Mouse (Mus musculus) CH12.LX (cell line): ENCODE measurements around the gene Lrrc8c. TPM values are rescaled to one million over a fixed set of nuclear protein-coding genes. Genes with fewer than 3 reads are reported as not detected.

ENCODE experiments used
- E2F4 ChIP-seq: IDR thresholded peaks from 2 replicates; pipeline ENCODE4 v1.6.1; 2011; ENCODE audit warnings: low read depth, low read length, improper control_type of control experiment; ENCODE audit not compliant: insufficient replicate concordance
- EP300 ChIP-seq: IDR thresholded peaks from 2 replicates; pipeline ENCODE4 v1.6.1; 2011; ENCODE audit warnings: low read length, improper control_type of control experiment
- JUN ChIP-seq: IDR thresholded peaks from 2 replicates; pipeline ENCODE4 v1.6.1; 2011; ENCODE audit warnings: low read depth, mild to moderate bottlenecking, low read length, improper control_type of control experiment, moderate library complexity; ENCODE audit not compliant: insufficient read depth
- MAX ChIP-seq: IDR thresholded peaks from 2 replicates; pipeline ENCODE4 v1.6.1; 2011; ENCODE audit warnings: low read length, improper control_type of control experiment
- MYC ChIP-seq: IDR thresholded peaks from 2 replicates; pipeline ENCODE4 v1.6.1; 2011; ENCODE audit warnings: low read depth, mild to moderate bottlenecking, improper control_type of control experiment, low read length
- PAX5 ChIP-seq: IDR thresholded peaks from 2 replicates; pipeline ENCODE4 v1.6.1; 2012; ENCODE audit warnings: low read length, inconsistent platforms, mixed read lengths
- SMC3 ChIP-seq: IDR thresholded peaks from 2 replicates; pipeline ENCODE4 v1.6.1; 2011; ENCODE audit warnings: low read depth, low read length, improper control_type of control experiment
- USF1 ChIP-seq: IDR thresholded peaks from 2 replicates; pipeline ENCODE4 v1.6.1; 2014; ENCODE audit warnings: low read depth, mild to moderate bottlenecking, inconsistent platforms, low read length, improper control_type of control experiment
- USF2 ChIP-seq: conservative IDR thresholded peaks from 2 replicates; pipeline ENCODE4 v1.6.1; 2011; ENCODE audit warnings: low read depth, low read length, improper control_type of control experiment
- polyA plus RNA-seq: library from polyadenylated mRNA; unstranded; fragments of >175 nt; gene quantifications from 2 replicates; pipeline ENCODE4 v1.2.1, GENCODE M21; 2012; ENCODE audit warnings: low read depth; ENCODE audit not compliant: insufficient read length
- total RNA-seq, 2 experiments: library from RNA; depleted of rRNA; stranded (reverse); fragments of 300-350 nt in 1 of 2; fragments of >200 nt in 1 of 2; gene quantifications; 2 replicates each; pipeline ENCODE4 v1.2.3; 2012 to 2014

Lrrc8c gene
- total and polyA plus RNA-seq, 3 experiments = 3.3 to 10.3 (median 5.9) TPM

- TF ChIP-seq SMC3 (no peak), E2F4 (no peak), MAX (0 out of 2 replicates have a peak, but pooled peaks have one; percentile 10), USF1 (no peak), MYC (0 out of 2 replicates have a peak, but pooled peaks have one; percentile 52), PAX5 (no peak), EP300 (peak; percentile 88), JUN (no peak), USF2 (0 out of 2 replicates have a peak, but pooled peaks have one; percentile 9)
These were observed 142.7 kb downstream of the Lrrc8c start (continued) for GRCm38 (mm10) chr5:105661894-105662293.

Other genes with a start within 250 kb of the Lrrc8c start
- gene Gm43302, start 225.7 kb upstream of the Lrrc8c start, total RNA-seq (2012; rRNA removed) = 0.08 and 0.21 TPM in 2 replicates
- 0.14 and 0.44 TPM in 2 replicates for gene Gm43302, start 225.7 kb upstream of the Lrrc8c start, total RNA-seq (2014; rRNA removed)
- 0.93 TPM in 1 of 2 replicates, not detected in the other for gene Gm43302, start 225.7 kb upstream of the Lrrc8c start, polyA plus RNA-seq
- gene Gbp6, start 225.7 kb upstream of the Lrrc8c start, total RNA-seq (2012; rRNA removed) = 1.3 and 2.0 TPM in 2 replicates
- 1.5 TPM in 2 replicates for gene Gbp6, start 225.7 kb upstream of the Lrrc8c start, total RNA-seq (2014; rRNA removed)
- gene Gbp6, start 225.7 kb upstream of the Lrrc8c start, polyA plus RNA-seq = 0.84 and 2.1 TPM in 2 replicates
- 0.13 and 0.21 TPM in 2 replicates for gene Lrrc8b, start 103.6 kb upstream of the Lrrc8c start, total RNA-seq (2012; rRNA removed)
- gene Lrrc8b, start 103.6 kb upstream of the Lrrc8c start, total RNA-seq (2014; rRNA removed) = 0.38 and 0.40 TPM in 2 replicates
- gene Lrrc8b, start 103.6 kb upstream of the Lrrc8c start, polyA plus RNA-seq = 0.37 and 0.40 TPM in 2 replicates
- 15.9 and 16.6 TPM in 2 replicates for gene Lrrc8d, start 180.6 kb downstream of the Lrrc8c start, total RNA-seq (2012; rRNA removed)
- 5.2 and 7.0 TPM in 2 replicates for gene Lrrc8d, start 180.6 kb downstream of the Lrrc8c start, total RNA-seq (2014; rRNA removed)
- gene Lrrc8d, start 180.6 kb downstream of the Lrrc8c start, polyA plus RNA-seq = 26.1 and 29.2 TPM in 2 replicates